Mouse (Mus musculus) midbrain, postnatal 0 days (tissue): ENCODE results near the gene Rpl28. TPM values are rescaled to one million over a fixed set of nuclear protein-coding genes. Genes with fewer than 3 reads are reported as not detected.

Experiments
- ATAC-seq: fragments of 200-750 bp; cut with Nextera tagmentation; 2 replicates; pipeline ENCODE4 v1.8.0; 2017; ENCODE audit warnings: moderate number of reproducible peaks, mild to moderate bottlenecking, moderate TSS enrichment, moderate library complexity; ENCODE audit not compliant: low FRiP score
- DNase-seq: peaks from one replicate; pipeline ENCODE4 v3.0.0-alpha.2; 2015; ENCODE audit warnings: low spot score
- H3K27ac ChIP-seq: fragments of 300-500 bp; sonication (generic); 2 replicates; pipeline ENCODE4 v1.5.1; 2014; ENCODE audit warnings: low read depth, mild to moderate bottlenecking, low read length, mixed read lengths
- H3K27me3 ChIP-seq: fragments of 300-500 bp; sonication (generic); 2 replicates; pipeline ENCODE4 v1.6.1; 2014; ENCODE audit warnings: low read length, control low read depth, mixed read lengths; ENCODE audit not compliant: insufficient read depth
- H3K36me3 ChIP-seq: fragments of 300-500 bp; sonication (generic); 2 replicates; pipeline ENCODE4 v1.6.1; 2014; ENCODE audit warnings: low read length, control low read depth, mixed read lengths; ENCODE audit not compliant: insufficient read depth
- H3K4me1 ChIP-seq: fragments of 300-500 bp; sonication (generic); 2 replicates; pipeline ENCODE4 v1.6.1; 2014; ENCODE audit warnings: mild to moderate bottlenecking, control low read depth, antibody characterized with exemption, low read length, mixed read lengths; ENCODE audit not compliant: insufficient read depth
- H3K4me2 ChIP-seq: fragments of 300-500 bp; sonication (generic); 2 replicates; pipeline ENCODE4 v1.6.1; 2014; ENCODE audit warnings: low read depth, mild to moderate bottlenecking, low read length, mixed read lengths; ENCODE audit not compliant: poor library complexity, severe bottlenecking
- H3K4me3 ChIP-seq: fragments of 300-500 bp; sonication (generic); 2 replicates; pipeline ENCODE4 v1.5.1; 2014; ENCODE audit warnings: low read depth, mild to moderate bottlenecking, low read length, moderate library complexity
- H3K9ac ChIP-seq: fragments of 300-500 bp; sonication (generic); replicated peaks from 2 replicates; pipeline ENCODE4 v1.6.1; 2014; ENCODE audit warnings: mild to moderate bottlenecking, low read length, moderate library complexity, mixed read lengths; ENCODE audit not compliant: poor library complexity, severe bottlenecking
- H3K9me3 ChIP-seq: fragments of 300-500 bp; sonication (generic); 2 replicates; pipeline ENCODE4 v1.6.1; 2016; ENCODE audit warnings: low read length, control low read depth
- CTCF ChIP-seq: IDR thresholded peaks from 2 replicates; pipeline ENCODE4 v1.5.1; 2016; ENCODE audit warnings: antibody characterized with exemption, mild to moderate bottlenecking
- WGBS: fragments of 180-500 bp; shearing (Covaris S2); extraction: QIAGEN DNeasy Blood & Tissue Kit; methylation state at CpG from one replicate; pipeline ENCODE4 v1.1.7; 2014; 5-methylcytosine and 5-hydroxymethylcytosine counted together
- polyA plus RNA-seq: library from polyadenylated mRNA; unstranded; fragments of >200 nt; fragmentation: Nextera tagmentation; extraction: Ambion mirVana; gene quantifications from 2 replicates; pipeline ENCODE4 v1.2.1, GENCODE M21; 2015
- total RNA-seq: library from RNA; depleted of rRNA; stranded (reverse); fragments of >200 nt; gene quantifications from 2 replicates; pipeline ENCODE4 v1.2.3, GENCODE M21; 2014

The Rpl28 gene
- total and polyA plus RNA-seq, 2 experiments from 2014 or later: 177 to 289 TPM

- WGBS: 49% methylated on average over 5 of the region's 5 CpGs
- H3K9me3 ChIP-seq: no peaks in the 10 kb centered on the region
- peaks cover 3% of the 10 kb centered on the region; the same call in 1 of the 2 replicates for H3K36me3 ChIP-seq
- no peak overlapping the region for H3K4me3 ChIP-seq
- TF ChIP-seq CTCF: no peak
- no peak overlapping the region for H3K4me2 ChIP-seq
- H3K27me3 ChIP-seq: peaks cover 40% of the 10 kb centered on the region
- H3K4me1 ChIP-seq: no peaks in the 10 kb centered on the region
- no peak; the same call in 1 of the 2 replicates for ATAC-seq
- no peak overlapping the region for H3K9ac ChIP-seq
- DNase-seq: no peak
- H3K27ac ChIP-seq: no peak overlapping the region
Measured at GRCm38 (mm10) chr7:4779921-4780320, 12.8 kb upstream of the Rpl28 start.

GRCm38 (mm10) chr7:4782130-4782529 lies 10.5 kb upstream of the Rpl28 start:
- Histone ChIP-seq H3K4me3 (no peak overlapping the region), H3K36me3 (peaks cover 3% of the 10 kb centered on the region; the same call in 1 of the 2 replicates), H3K27me3 (peaks cover 21% of the 10 kb centered on the region), H3K9me3 (no peaks in the 10 kb centered on the region), H3K4me2 (no peak overlapping the region), H3K9ac (no peak overlapping the region), H3K27ac (no peak overlapping the region), H3K4me1 (no peaks in the 10 kb centered on the region)
- ATAC-seq (no peak), DNase-seq (no peak)
- WGBS: 50% methylated on average over 3 of the region's 3 CpGs
- no peak for TF ChIP-seq CTCF

- H3K27me3 ChIP-seq: peaks cover 15% of the 10 kb centered on the region; the same call in 1 of the 2 replicates
- no peak within 1 kb of the TSS for H3K4me2 ChIP-seq
- 83% methylated on average over 2 of the region's 2 CpGs for WGBS
- H3K36me3 ChIP-seq: peaks cover 3% of the 10 kb centered on the region; the same call in 1 of the 2 replicates
- H3K9ac ChIP-seq: no peak within 1 kb of the TSS
- no peak for ATAC-seq
- TF ChIP-seq CTCF: no peak
- no peak within 1 kb of the TSS for H3K27ac ChIP-seq
- H3K9me3 ChIP-seq: no peaks in the 10 kb centered on the region
- no peaks in the 10 kb centered on the region for H3K4me1 ChIP-seq
- no peak for DNase-seq
- H3K4me3 ChIP-seq: no peak within 1 kb of the TSS
Measured at GRCm38 (mm10) chr7:4782759-4783158, 9.9 kb upstream of the Rpl28 start, which contains the start of the genes Il11 and Tmem190. Il11 (minus strand) TSS chr7:4782859. Tmem190 (plus strand) TSS chr7:4782937.

- ATAC-seq: no peak
- H3K4me1 ChIP-seq: 0 out of 2 replicates have a peak, but pooled peaks cover 3% of the 10 kb centered on the region
- no peaks in the 10 kb centered on the region for H3K9me3 ChIP-seq
- no peak overlapping the region for H3K27ac ChIP-seq
- no peak overlapping the region for H3K4me2 ChIP-seq
- no peak overlapping the region for H3K9ac ChIP-seq
- H3K36me3 ChIP-seq: peaks cover 3% of the 10 kb centered on the region; the same call in 1 of the 2 replicates
- 83% methylated on average over 14 of the region's 14 CpGs for WGBS
- no peak overlapping the region for H3K4me3 ChIP-seq
- DNase-seq: no peak
- peaks cover 5% of the 10 kb centered on the region; the same call in 1 of the 2 replicates for H3K27me3 ChIP-seq
- no peak for TF ChIP-seq CTCF
Measured at GRCm38 (mm10) chr7:4783667-4784268, 8.9 kb upstream of the Rpl28 start.

GRCm38 (mm10) chr7:4788499-4789435 lies 3.9 kb upstream of the Rpl28 start:
- peak overlapping the region; percentile 91 for H3K4me2 ChIP-seq
- no peaks in the 10 kb centered on the region for H3K27me3 ChIP-seq
- peaks cover 5% of the 10 kb centered on the region; the same call in 1 of the 2 replicates for H3K36me3 ChIP-seq
- ATAC-seq: peak; percentile 45
- WGBS: 2% methylated on average over 51 of the region's 64 CpGs
- no peaks in the 10 kb centered on the region for H3K9me3 ChIP-seq
- H3K9ac ChIP-seq: peak overlapping the region; percentile 85
- H3K4me3 ChIP-seq: peak overlapping the region; percentile 57
- peaks cover 3% of the 10 kb centered on the region; the same call in 1 of the 2 replicates for H3K4me1 ChIP-seq
- peak overlapping the region; percentile 89 for H3K27ac ChIP-seq
- peak; percentile 63 for DNase-seq
- peak; percentile 35 for TF ChIP-seq CTCF
